Mouse (Mus musculus) urinary bladder, postnatal 4 days (tissue): ENCODE results near the gene Tnfrsf1a.
A peak's percentile ranks its signal among the peaks of the same experiment; 100 is the strongest.
"Not testable (repeated sequence)": the region's sequence is repeated elsewhere in the genome, so short reads cannot be mapped to it uniquely, and the experiment has no call there.

Experiments
- DNase-seq, 2 experiments: peaks; one replicate each; pipeline ENCODE4 v3.0.0; 2021 to 2022; ENCODE audit warnings: low spot score in 2 of 2

Tnfrsf1a gene

DNA sequence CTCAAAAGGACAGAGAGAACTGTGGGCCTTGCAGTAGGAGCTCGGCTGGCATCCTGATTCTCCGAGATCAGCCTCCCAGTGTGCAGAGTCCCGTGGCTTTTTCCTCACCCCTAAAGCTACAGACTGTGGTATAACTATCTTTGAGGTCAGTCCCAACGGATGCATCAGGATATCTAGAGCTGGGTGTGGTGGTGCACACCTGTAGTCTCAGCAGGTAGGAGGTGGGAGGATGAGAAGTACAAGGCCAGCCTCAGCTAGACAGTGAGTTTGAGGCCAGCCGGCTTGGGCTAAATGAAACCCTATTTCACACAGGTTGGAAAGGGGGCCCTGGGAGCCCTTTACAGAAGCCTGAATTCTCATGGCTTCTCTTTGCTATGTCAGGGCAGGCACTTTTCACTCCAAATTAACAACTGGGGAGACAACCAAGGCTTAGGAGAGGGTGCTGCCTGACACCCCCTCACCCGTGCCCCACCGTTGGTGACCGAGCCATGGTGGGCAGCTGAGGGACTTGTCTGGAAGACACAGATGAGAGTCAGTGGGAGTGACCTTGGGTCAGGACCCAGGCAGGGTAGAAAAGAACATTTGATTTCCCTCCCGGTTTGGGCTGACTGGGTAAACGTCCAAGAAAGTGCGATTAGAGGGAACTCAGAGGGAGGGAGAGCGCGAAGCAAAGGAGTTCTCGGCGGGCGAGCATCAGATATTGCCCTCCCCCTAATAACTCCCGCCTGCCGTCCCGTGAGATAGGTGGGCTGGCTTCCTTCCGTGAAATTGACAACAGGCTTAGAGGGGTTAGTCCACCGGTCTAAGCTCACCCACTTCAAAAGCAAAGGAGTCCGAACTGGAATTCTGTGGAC, at the start of gene Tnfrsf1a:
TSS of gene Tnfrsf1a (plus strand) at position 642 of the 854 bp plus-strand sequence.
- peak in 1 of 2 experiments; percentile 52 for DNase-seq

DNA sequence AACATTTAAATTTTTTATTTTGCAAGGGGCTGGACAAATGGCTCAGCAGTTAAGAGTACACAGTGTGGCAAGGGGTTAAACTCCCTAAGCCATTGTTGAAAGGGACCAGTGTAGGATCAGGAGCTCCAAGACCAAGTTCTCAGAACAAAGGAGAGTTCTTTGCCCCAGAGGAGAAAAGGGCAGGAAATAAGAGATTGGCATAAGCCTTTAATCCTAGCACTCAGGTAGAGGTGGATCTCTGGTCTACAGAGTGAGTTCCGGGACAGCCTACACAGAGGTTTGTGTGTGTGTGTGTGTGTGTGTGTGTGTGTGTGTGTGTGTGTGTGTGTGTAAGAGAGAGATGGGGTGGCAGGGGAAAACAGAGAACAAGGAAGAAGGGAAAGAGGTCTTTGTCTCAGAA, 48.2 kb upstream of the Tnfrsf1a start:
- DNase-seq: no peak

DNA sequence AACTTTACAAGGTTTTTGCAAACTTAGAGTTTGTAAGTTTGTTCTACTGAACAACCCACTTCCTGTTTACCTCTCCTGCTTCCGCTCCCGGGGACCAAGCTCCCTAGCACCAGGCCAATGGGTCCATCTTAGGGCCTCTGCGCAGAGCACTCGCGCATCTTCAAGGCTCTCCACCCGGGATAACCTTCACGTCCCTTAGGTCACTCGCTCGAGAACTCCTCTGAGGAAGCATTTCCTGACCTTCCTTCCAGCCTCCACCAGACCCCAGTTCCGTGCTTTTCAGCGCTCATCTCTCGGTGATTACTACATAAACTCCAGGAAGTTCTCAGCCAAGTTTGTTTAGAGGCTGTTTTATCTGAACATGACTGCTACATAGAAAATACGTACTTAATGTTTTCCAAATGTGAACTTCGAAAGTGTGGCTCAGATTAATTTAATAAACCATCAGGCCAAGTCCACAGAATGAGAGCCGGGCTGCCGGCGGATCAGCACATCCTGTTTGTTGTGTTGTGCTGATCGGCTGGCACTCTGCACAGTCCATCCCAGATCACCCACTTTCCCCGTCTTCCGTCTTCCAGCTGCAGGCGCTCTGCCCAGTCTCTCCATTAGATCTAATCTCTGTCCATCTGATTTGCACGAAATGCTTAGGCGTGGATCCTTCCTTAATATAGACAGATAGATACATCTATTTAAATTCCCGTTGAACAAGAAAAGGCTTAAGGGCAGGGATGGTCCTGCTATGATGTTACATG, 46.8 kb upstream of the Tnfrsf1a start:
- DNase-seq: no peak

DNA sequence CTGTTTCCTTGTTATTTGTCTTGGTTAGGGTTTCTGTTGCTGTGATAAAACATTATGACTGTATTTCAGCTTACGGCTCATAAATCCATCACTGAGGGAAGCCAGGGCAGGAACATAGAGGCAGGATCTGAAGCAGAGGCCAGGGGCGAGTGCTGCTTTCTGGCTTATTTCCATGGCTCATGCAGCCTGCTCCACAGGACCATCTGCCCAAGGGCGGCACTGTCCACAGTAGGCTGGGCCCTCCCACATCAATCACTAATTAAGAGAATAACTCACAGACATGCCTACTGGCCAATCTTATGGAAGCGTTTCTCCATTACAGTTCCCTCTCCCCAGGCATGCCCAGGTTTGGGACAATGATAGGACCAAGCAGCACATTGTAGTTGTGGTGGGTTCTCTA, 45.9 kb upstream of the Tnfrsf1a start:
- DNase-seq: no peak

DNA sequence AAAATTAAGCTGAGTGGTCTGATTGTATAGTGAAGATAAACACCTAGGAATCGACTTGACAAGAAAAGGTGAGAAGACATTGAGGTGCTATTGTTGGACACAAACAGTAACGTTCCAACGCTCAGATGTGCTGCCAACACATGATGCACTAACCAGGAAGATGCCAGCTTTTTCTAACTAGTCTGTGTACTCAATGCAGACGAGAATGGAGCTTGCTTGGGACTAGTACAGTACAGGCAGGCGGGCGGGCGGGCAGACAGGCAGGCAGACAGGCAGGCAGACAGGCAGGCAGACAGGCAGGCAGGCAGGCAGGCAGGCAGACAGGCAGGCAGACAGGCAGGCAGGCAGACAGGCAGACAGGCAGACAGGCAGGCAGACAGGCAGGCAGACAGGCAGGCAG, 44.8 kb upstream of the Tnfrsf1a start:
- DNase-seq: not testable (repeated sequence)

DNA sequence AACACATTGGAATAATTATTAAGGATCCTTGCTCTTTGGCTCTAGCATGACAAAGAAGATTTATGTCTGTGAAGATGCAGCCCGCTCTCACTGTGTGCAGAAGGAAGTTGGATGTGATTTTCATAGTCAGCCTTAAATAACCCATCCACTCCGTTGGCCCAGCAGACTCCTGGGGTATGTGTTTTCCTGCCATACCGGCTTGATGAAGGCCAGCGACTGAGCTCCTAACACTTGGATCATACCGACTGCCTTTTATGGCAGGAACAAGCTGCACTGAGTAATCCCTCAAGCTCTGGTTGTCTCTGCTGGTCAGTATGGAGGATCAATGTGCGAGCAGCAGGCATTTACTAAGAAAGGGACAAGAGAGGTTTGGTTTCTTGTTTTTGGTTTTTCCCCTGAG, 43.7 kb upstream of the Tnfrsf1a start:
- no peak for DNase-seq

DNA sequence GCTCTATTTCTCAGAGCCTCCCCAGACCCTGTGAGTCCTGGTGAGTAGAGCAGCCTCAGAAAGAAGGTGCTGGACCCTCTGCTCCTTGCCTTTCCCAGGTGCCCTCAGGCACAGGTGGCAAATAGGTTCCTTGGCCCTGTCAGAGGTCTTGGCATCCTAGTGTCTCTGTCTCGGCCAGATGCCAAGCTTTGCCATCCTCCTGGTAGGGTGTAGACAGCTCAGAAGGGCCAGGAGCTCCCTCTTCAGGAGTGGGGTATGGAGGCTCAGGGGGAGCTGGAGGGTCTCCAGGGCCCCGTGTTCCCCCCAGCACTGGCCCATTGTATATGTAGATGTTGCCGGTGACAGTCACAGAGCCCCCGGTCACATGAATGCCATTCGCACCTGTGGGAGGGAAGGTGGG, 42.1 kb upstream of the Tnfrsf1a start:
- no peak for DNase-seq

DNA sequence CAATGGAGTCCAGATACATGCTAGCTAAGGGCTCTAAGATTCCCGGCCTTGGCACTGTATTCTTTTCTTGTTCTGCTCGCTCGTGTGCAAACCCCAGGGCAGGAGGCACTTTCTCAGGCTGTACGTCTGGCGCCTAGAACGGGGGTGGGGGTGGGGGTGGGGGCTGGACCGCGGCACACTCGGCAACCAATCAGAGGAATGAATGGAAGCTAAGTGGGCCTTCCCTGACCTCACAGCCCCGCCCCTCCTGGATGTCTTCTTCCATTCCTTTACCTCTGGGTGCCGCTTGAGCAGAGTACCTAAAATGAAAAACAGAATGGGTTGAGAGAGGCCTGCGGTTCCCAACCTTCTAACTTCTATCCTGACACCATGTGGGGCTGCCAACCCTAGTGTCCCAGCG, 40.2 kb upstream of the Tnfrsf1a start:
- DNase-seq: no peak

DNA sequence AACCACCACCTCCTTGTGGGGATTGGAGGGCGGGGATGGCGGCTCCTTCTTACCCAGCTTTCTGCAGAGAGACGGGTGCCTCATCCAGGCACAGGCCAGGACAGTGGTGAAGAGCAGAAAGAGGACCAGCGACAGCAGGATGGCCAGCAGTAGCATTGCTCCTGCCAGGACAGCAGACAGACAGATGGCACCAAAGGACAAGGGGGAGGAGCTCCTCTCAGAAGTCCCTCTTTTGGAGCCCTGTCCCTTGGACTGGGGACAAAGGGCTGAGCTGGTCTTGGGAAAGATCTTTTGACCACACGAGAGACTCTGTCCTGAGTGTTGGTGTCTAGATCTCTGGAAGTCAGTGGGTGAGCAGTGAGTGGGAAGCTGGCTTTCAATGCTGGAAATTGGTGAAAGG, 39.8 kb upstream of the Tnfrsf1a start:
- no peak for DNase-seq

DNA sequence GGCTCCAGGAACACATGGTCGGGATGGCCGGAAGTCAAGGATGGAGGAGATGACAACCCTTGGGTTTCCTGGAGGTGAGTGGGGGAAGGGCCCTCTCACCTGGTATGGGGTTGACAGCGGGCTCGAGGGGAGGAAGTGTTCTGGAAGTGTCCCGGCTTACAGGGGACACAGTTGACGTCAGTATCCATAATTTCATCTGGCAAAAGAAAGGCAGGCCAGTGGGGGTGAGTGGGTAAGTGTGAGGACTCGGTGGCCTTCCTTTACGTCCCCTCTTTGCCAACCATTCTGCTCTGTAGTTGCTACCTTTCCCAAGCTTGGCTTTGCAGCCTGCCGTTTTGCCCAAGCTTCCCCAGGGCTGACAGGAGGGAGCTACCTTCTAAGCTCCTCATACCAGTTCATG, 37.0 kb upstream of the Tnfrsf1a start:
- DNase-seq: no peak

DNA sequence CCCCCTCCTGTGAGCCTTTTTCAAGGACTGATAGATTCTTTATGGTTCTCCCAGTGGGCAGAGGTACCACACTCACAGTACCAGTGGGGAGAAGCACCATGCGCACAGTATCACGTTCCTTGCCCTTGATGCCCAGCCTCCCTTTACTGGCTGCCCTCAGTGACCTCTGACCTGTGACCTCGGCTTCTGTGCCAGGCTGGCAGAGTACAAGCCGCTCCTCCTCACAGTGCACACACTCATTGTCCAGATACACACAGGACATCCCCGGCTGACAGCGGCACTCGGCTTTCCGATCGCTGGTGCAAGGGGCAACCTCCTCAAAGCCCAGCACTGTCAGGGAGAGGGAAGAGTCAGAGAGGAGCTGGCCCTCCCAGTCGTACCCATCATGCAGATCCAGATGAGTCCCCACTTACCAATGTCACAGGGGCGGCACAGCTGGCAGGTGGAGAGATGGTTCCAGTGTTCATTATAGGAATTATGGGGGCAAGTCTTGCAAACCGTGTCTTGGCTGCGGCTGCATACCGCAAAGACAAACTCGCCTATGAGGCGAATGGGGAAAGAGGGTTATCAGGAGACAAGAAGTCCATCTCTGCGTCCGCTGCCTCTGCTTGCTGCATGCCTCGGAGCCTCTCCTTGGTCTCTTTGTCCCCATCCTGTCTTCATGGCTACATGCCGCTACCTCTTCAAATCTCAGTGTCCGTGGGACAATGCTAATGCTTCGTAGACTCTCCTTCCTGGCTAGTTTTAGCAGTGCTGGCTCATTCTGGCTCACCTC, 36.4 kb upstream of the Tnfrsf1a start:
- no peak for DNase-seq

DNA sequence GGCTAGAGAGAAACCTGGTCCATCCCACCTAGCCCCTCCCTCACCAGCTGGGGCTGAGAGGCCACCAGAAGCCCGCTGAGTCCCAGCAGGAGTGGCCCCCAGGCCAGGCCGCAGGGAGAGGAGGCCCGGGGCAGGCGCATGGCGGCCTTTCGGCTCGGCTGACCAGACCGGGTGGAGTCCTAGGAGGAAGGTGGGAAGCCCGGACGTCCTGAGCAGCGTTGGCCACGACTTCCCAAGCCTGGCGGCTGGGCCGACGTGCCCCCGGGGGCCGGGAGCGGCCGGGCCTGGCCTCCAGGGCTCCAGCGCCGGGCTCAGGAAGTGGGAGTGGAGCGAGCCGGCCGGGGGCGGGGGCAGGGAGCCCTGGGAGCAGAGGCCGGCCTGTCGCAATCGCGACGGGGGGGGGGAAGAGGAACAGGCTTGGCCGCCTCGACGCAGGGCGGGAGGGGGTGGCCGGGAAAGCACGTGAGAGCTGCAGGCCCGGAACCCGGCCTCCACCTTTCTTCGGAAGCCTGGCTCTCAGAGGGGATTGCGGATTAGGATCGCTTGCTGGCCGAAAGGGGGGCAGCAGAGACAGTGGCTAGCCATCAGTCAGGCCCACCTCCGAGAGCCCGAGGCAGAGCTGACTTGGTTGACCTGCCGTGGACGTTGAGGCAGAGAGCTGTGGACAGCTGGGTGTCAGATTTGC, 35.5 kb upstream of the Tnfrsf1a start, which contains the start of gene Ltbr:
TSS of gene Ltbr (minus strand) at position 340 of the 685 bp plus-strand sequence.
- peak; percentile 87 to 89 for DNase-seq

DNA sequence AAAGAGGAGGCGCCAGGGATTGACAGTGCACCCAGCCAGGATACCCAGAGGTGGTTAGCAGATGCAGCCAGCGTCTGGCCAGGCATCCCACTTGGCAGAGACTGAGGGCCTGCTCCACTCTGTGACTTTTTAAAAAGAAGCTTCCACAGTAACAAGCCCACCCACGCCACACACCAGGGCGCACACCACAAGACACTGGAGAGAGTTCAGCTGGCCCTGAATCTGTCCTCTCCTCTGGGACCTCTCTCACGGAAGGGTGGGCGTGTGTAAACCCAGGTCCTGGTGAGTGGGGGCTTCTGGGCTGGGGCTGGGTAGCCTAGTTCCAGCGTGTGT, 35.0 kb upstream of the Tnfrsf1a start:
- DNase-seq: no peak

DNA sequence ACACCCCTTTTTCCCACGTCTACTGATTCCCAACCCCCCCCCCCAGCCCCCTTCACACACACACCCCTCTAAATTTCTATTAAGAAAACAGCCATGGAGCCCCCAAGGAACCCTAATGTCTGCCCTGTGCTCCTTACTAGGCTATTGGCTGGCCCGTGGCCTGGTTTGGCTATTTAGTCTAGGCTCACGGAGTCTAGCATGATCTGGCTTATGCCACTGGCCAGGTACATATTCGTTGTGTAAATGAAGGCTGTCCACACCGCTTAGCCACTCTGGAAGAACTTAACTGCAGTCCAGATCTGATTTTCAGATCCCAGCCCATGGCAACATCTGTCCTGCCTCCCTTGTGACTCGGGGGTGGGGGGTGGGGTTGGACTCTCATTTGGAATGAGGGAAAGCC, 34.4 kb upstream of the Tnfrsf1a start:
- DNase-seq: no peak

DNA sequence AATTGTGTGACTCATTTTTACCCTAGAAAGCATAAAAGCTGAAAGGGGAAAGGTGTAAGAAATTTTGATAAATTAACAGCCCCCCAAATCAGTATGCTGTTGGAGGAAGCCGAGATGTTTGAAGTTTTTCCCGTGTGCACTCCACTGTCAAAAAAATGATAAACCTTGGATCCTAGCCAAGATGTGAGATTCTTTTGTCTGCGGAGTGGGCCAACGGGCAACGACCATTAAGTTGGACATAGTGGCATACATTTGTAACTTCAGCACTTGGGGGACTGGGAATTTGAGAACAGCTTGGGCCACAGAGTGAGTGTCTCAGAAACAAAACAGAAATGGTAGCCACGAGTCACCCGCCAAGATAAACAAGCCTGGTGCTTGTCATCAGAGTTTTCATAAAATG, 32.1 kb upstream of the Tnfrsf1a start:
- no peak for DNase-seq

DNA sequence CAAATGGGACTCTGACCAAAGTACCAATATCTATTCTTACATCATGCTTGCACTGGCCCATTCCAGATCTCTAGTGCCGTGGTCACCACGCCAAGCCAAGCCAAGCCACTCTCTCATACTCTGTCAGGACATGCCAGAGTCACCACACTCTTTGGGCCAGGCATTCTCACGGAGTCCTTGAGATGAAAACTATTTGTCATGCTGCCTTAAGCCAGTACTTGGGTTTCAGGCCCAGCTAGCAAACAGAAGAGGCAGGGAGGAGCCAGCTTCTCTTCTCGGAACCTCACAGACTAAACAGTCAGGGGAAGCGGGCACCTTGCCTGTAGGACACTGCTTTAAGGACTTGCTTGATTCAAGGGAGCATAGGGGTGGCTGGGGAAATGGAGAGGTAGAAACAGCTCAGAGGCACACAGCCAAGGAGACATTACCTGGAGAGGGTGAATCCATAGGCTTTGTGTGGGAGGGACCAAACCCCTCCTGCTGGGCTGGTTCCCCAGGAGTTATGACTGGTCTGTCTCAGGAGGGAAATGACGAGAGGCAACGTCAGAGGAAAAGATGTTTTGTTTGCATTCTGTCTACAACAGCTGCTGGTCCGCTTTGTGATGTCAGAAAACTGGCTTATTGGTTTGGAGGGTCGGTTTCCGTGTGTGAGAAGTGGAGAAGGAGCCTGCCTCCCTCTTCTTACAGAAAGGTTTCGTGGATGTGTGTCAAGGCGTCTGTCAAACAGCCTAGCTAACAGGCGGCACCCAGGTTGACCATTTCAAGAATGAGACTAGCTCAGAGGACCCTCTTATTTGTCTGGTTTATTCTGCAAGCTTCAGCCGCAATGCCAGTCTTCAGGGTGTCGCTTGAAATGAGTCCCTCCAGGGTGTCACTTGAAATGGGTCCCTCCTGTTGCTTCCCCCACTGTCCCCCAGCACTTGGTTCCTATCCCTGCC, 29.9 kb upstream of the Tnfrsf1a start:
- DNase-seq: no peak

DNA sequence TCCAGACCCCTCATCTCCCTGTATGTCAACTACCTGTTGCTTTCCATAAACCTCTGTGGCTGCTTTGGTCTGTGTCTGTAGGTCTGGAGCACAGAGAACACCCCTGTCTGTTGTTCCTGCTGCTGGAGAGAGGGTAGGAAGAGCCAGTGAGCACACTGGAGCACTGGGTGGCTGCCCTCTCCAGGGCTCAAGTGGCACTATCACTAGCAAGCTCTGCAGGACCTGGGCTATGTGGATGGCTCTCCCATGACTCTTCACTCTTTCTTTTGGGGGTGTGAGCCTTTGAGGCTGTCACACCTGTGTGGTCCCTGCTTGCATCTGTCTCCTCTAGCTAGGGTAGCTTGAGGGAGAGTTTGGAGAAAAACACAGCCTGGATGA, 29.3 kb upstream of the Tnfrsf1a start:
- no peak for DNase-seq

DNA sequence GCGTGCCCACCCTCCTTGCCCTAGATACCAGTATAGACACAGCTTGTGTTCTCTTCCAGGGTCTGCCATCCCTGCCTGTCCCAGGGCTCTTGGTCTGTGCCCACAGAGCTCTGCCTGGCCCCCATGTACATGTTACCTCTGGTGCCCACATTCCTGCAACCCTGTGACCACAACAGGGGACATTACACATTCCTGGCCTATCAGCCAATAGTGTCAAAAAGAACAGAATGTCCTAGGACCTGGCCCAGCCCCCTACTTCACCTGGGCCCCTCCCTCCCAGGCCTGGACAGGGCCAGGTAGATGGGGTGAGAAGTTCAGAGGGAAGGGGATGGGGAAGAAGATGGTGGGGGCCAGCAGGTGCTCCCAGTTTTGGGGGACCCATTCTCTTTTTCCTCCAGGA, 28.8 kb upstream of the Tnfrsf1a start, which contains the start of gene Scnn1a:
TSS of gene Scnn1a (plus strand) at position 337 of the 400 bp plus-strand sequence.
- no peak for DNase-seq

DNA sequence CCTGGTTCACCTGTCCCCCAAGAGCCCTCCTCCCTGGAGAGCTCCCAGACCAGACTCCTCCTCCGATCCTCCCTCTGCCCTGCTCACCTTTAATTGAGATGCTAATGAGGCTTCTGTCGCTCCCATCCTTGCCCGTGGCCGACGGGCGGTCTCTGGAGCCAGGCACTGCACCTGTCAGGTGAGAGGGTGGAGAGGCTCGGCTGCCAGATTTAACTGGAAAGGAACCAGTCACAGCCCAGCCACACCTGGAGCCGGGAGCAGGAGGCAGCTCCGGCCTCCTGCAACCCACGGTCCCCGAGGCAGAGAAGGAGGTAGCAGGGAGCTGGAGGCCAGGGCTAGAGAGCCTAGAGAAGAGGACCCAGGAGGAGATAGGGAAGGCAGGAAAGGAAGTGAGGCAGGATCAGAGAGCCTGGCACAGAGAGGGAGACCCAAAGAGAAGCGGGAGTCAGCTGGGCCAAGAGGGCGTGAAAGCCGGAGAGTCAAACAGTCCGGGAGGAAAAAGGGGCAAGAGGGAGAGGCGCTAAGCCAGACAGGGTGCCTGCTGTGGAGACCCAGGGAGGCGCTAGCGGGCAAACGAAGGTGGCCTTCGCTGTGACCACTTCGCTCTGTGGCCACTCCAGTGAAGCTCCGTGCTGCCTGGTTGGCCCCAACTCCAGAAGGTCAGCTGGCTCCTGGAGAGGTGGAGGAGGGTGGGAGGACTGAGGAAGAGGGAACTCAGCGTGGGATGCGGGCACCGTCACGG, 27.9 kb upstream of the Tnfrsf1a start:
- DNase-seq: no peak

DNA sequence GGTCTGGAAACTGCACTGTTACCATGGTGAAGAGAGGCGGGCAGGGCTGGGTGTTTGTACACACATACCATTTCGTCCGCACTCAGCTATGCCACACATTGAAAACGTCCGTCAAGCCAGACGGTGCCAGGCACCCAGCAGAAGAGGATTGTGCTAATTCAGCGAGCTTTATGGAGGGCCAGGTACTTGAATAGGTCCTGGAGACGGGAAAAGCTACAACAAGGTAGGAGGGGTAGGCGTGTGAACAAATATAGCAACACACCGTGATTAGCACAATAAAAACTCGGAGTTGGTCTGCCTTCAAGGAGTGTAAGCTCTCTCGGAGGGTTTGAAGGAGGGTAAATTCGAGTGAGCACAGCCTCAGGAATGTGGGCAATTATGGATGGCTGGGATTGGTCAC, 26.4 kb upstream of the Tnfrsf1a start:
- DNase-seq: no peak
